Mouse (Mus musculus): ENCODE data around the gene Fam209. TPM values are rescaled to one million over a fixed set of nuclear protein-coding genes. Genes with fewer than 3 reads are reported as not detected.
A peak's percentile ranks its signal among the peaks of the same experiment; 100 is the strongest.

Gene Fam209
- polyA plus RNA-seq, 1 experiment from 2014 or later = not detected

- Histone ChIP-seq H3K4me1 (replicated peaks; ENCODE audit: insufficient read depth, low read length) (no peaks in the 10 kb centered on the region), H3K4me3 (replicated peaks; ENCODE audit: low read depth, low read length) (no peak overlapping the region), H3K9me3 (replicated peaks; ENCODE audit: low read length) (no peaks in the 10 kb centered on the region), H3K27me3 (ENCODE audit: insufficient read depth, low read length) (no peaks in the 10 kb centered on the region), H3K36me3 (ENCODE audit: insufficient read depth, low read length) (no peaks in the 10 kb centered on the region), H3K27ac (no peak overlapping the region), H3K9ac (ENCODE audit: low read depth, low read length) (no peak overlapping the region), H3K4me2 (ENCODE audit: low read length) (no peak overlapping the region)
- no peak for ATAC-seq (replicated peaks; ENCODE audit: low FRiP score, low read depth)
- TF ChIP-seq CTCF (IDR thresholded peaks at IDR 0.05; ENCODE audit: low read depth) = no peak
- DNase-seq (ENCODE audit: low spot score) = no peak
- WGBS = 71% methylated on average over 16 of the region's 16 CpGs
Observed at GRCm38 (mm10) chr2:172481654-172482385, 9.5 kb downstream of the Fam209 start.

GRCm38 (mm10) chr2:172483766-172484413, 11.6 kb downstream of the Fam209 start:
- no peaks in the 10 kb centered on the region for H3K4me1 ChIP-seq (replicated peaks; ENCODE audit: insufficient read depth, low read length)
- no peak overlapping the region for H3K9ac ChIP-seq (ENCODE audit: low read depth, low read length)
- no peak overlapping the region for H3K27ac ChIP-seq
- H3K27me3 ChIP-seq (ENCODE audit: insufficient read depth, low read length) = no peaks in the 10 kb centered on the region
- 85% methylated on average over 14 of the region's 14 CpGs for WGBS
- TF ChIP-seq CTCF (IDR thresholded peaks at IDR 0.05; ENCODE audit: low read depth) = no peak
- no peaks in the 10 kb centered on the region for H3K36me3 ChIP-seq (ENCODE audit: insufficient read depth, low read length)
- H3K4me2 ChIP-seq (ENCODE audit: low read length) = no peak overlapping the region
- H3K4me3 ChIP-seq (replicated peaks; ENCODE audit: low read depth, low read length) = no peak overlapping the region
- ATAC-seq (replicated peaks; ENCODE audit: low FRiP score, low read depth) (no peak), DNase-seq (ENCODE audit: low spot score) (no peak)
- H3K9me3 ChIP-seq (replicated peaks; ENCODE audit: low read length) = no peaks in the 10 kb centered on the region

- Histone ChIP-seq H3K36me3 (ENCODE audit: insufficient read depth, low read length) (no peaks in the 10 kb centered on the region), H3K9me3 (replicated peaks; ENCODE audit: low read length) (no peaks in the 10 kb centered on the region), H3K4me3 (replicated peaks; ENCODE audit: low read depth, low read length) (no peak overlapping the region), H3K27ac (no peak overlapping the region), H3K4me1 (replicated peaks; ENCODE audit: insufficient read depth, low read length) (no peaks in the 10 kb centered on the region), H3K27me3 (ENCODE audit: insufficient read depth, low read length) (no peaks in the 10 kb centered on the region), H3K9ac (ENCODE audit: low read depth, low read length) (no peak overlapping the region), H3K4me2 (ENCODE audit: low read length) (no peak overlapping the region)
- no peak for TF ChIP-seq CTCF (IDR thresholded peaks at IDR 0.05; ENCODE audit: low read depth)
- ATAC-seq (replicated peaks; ENCODE audit: low FRiP score, low read depth) (0 out of 2 replicates have a peak, but pooled peaks have one; percentile 25), DNase-seq (ENCODE audit: low spot score) (no peak)
- 17% methylated on average over 12 of the region's 12 CpGs for WGBS
Observed at GRCm38 (mm10) chr2:172484696-172485370, 12.5 kb downstream of the Fam209 start.

GRCm38 (mm10) chr2:172496736-172497345, 24.5 kb downstream of the Fam209 start:
- WGBS = 73% methylated on average over 8 of the region's 8 CpGs
- no peak for ATAC-seq (replicated peaks; ENCODE audit: low FRiP score, low read depth)
- TF ChIP-seq CTCF (IDR thresholded peaks at IDR 0.05; ENCODE audit: low read depth) = no peak

GRCm38 (mm10) chr2:172498823-172499222, 26.5 kb downstream of the Fam209 start:
- Histone ChIP-seq H3K27me3 (ENCODE audit: insufficient read depth, low read length) (no peaks in the 10 kb centered on the region), H3K9ac (ENCODE audit: low read depth, low read length) (no peak overlapping the region), H3K4me3 (replicated peaks; ENCODE audit: low read depth, low read length) (no peak overlapping the region), H3K4me2 (ENCODE audit: low read length) (no peak overlapping the region), H3K4me1 (replicated peaks; ENCODE audit: insufficient read depth, low read length) (no peaks in the 10 kb centered on the region), H3K36me3 (ENCODE audit: insufficient read depth, low read length) (no peaks in the 10 kb centered on the region), H3K9me3 (replicated peaks; ENCODE audit: low read length) (no peaks in the 10 kb centered on the region), H3K27ac (no peak overlapping the region)
- no peak for TF ChIP-seq CTCF (IDR thresholded peaks at IDR 0.05; ENCODE audit: low read depth)
- 56% methylated on average over 3 of the region's 3 CpGs for WGBS
- DNase-seq (ENCODE audit: low spot score) (no peak), ATAC-seq (replicated peaks; ENCODE audit: low FRiP score, low read depth) (no peak)

More at GRCm38 (mm10) chr2:172496736-172497345, 24.5 kb downstream of the Fam209 start:
- no peak for DNase-seq (ENCODE audit: low spot score)
- H3K27me3 ChIP-seq (ENCODE audit: insufficient read depth, low read length) = no peaks in the 10 kb centered on the region
- no peaks in the 10 kb centered on the region for H3K36me3 ChIP-seq (ENCODE audit: insufficient read depth, low read length)
- H3K4me1 ChIP-seq (replicated peaks; ENCODE audit: insufficient read depth, low read length) = no peaks in the 10 kb centered on the region
- H3K4me3 ChIP-seq (replicated peaks; ENCODE audit: low read depth, low read length) = no peak overlapping the region
- H3K9ac ChIP-seq (ENCODE audit: low read depth, low read length) = no peak overlapping the region
- H3K4me2 ChIP-seq (ENCODE audit: low read length) = no peak overlapping the region
- H3K27ac ChIP-seq = no peak overlapping the region
- H3K9me3 ChIP-seq (replicated peaks; ENCODE audit: low read length) = no peaks in the 10 kb centered on the region

- TF ChIP-seq CTCF (IDR thresholded peaks at IDR 0.05; ENCODE audit: low read depth) = no peak
- H3K27me3 ChIP-seq (ENCODE audit: insufficient read depth, low read length) = no peaks in the 10 kb centered on the region
- no peaks in the 10 kb centered on the region for H3K4me1 ChIP-seq (replicated peaks; ENCODE audit: insufficient read depth, low read length)
- no peak overlapping the region for H3K4me2 ChIP-seq (ENCODE audit: low read length)
- DNase-seq (ENCODE audit: low spot score) (no peak), ATAC-seq (replicated peaks; ENCODE audit: low FRiP score, low read depth) (no peak)
- no peak overlapping the region for H3K27ac ChIP-seq
- no peaks in the 10 kb centered on the region for H3K36me3 ChIP-seq (ENCODE audit: insufficient read depth, low read length)
- H3K9me3 ChIP-seq (replicated peaks; ENCODE audit: low read length) = no peaks in the 10 kb centered on the region
- no peak overlapping the region for H3K9ac ChIP-seq (ENCODE audit: low read depth, low read length)
- H3K4me3 ChIP-seq (replicated peaks; ENCODE audit: low read depth, low read length) = no peak overlapping the region
- 37% methylated on average over 7 of the region's 7 CpGs for WGBS
Observed at GRCm38 (mm10) chr2:172500752-172501316, 28.5 kb downstream of the Fam209 start.
